Mouse (Mus musculus) forebrain, embryonic 16.5 days (tissue): ENCODE data around the gene Usf2. TPM values are rescaled to one million over a fixed set of nuclear protein-coding genes. Genes with fewer than 3 reads are reported as not detected.

Source experiments
- ATAC-seq: fragments of 200-750 bp; cut with Nextera tagmentation; 2 replicates; pipeline ENCODE4 v1.8.0; 2017; ENCODE audit warnings: mild to moderate bottlenecking, moderate library complexity
- H3K27ac ChIP-seq: fragments of 300-500 bp; sonication (generic); 2 replicates; pipeline ENCODE4 v1.5.1; 2014; ENCODE audit warnings: low read length, control low read depth
- H3K27me3 ChIP-seq: fragments of 300-500 bp; sonication (generic); replicated peaks from 2 replicates; pipeline ENCODE4 v1.6.1; 2014; ENCODE audit warnings: low read length; ENCODE audit not compliant: control insufficient read depth, insufficient read depth
- H3K36me3 ChIP-seq: fragments of 300-500 bp; sonication (generic); 2 replicates; pipeline ENCODE4 v1.6.1; 2014; ENCODE audit not compliant: control insufficient read depth, insufficient read depth
- H3K4me1 ChIP-seq: fragments of 300-500 bp; sonication (generic); replicated peaks from 2 replicates; pipeline ENCODE4 v1.6.1; 2014; ENCODE audit warnings: low read length; ENCODE audit not compliant: control insufficient read depth, insufficient read depth
- H3K4me2 ChIP-seq: fragments of 300-500 bp; sonication (generic); 2 replicates; pipeline ENCODE4 v1.6.1; 2014; ENCODE audit warnings: mild to moderate bottlenecking, low read length, control low read depth
- H3K4me3 ChIP-seq: fragments of 300-500 bp; sonication (generic); replicated peaks from 2 replicates; pipeline ENCODE4 v1.5.1; 2014; ENCODE audit warnings: mild to moderate bottlenecking, low read length, control low read depth
- H3K9ac ChIP-seq: fragments of 300-500 bp; sonication (generic); replicated peaks from 2 replicates; pipeline ENCODE4 v1.6.1; 2014; ENCODE audit warnings: low read depth, low read length, control low read depth
- H3K9me3 ChIP-seq: fragments of 300-500 bp; sonication (generic); 2 replicates; pipeline ENCODE4 v1.6.1; 2016; ENCODE audit warnings: low read length; ENCODE audit not compliant: control insufficient read depth
- WGBS: fragments of 180-500 bp; shearing (Covaris S2); extraction: QIAGEN DNeasy Blood & Tissue Kit; methylation state at CpG from one replicate; pipeline ENCODE4 v1.1.7; 2014; 5-methylcytosine and 5-hydroxymethylcytosine counted together
- polyA plus RNA-seq: library from polyadenylated mRNA; unstranded; fragments of >200 nt; fragmentation: Nextera tagmentation; extraction: Ambion mirVana; gene quantifications from 2 replicates; pipeline ENCODE4 v1.2.1, GENCODE M21; 2015

Usf2 gene
- polyA plus RNA-seq, 1 experiment from 2014 or later = 30.0 TPM

DNA sequence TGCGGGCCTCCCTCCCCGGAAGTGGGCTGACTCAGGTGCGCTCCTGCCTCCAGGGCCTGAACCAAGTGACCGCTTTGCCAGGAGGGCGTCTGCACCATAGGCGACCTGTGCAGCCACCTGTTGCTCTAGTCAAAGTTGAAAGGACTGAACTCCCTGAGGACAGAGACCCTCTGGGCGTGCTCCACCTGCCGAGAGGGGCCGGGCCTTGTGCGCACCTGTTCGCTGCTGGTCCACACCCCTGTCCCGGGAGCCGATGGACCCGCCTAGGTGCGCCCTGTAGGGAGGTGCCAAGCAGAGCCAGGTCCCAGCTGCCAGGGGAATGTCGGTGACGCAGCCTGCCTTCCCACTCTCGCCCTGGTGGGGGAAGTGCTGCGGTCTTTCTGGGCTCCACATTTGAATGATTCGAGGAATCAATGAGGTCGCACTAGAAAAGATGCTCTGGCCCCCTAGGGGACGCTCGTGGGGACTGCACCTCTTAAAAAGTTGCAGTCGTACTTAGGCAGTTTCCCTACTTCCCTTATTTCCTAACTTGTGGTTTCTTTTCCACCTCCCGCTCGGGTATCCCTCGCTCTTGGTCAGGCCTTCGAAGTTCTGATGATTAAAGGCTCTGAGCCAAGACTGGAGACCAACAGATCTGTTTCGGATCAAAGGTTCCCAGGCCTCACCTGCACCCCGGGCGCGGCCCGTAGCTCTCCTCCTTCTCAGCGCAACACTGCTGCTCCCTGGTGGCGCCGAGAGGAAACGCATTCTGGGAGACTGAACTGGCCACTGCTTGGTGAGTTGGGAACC lies 17.1 kb upstream of the Usf2 start, which contains the start of gene Fam187b:
Gene Fam187b, plus strand, starts transcription at position 290 of the 789 bp plus-strand sequence.
- peak within 1 kb of the TSS; percentile 57 for H3K4me2 ChIP-seq
- peaks cover 3% of the 10 kb centered on the region; the same call in 1 of the 2 replicates for H3K27me3 ChIP-seq
- H3K36me3 ChIP-seq = no peaks in the 10 kb centered on the region
- WGBS = under 1% methylated on average over 37 of the region's 37 CpGs
- peak within 1 kb of the TSS; percentile 26 for H3K9ac ChIP-seq
- peaks cover 9% of the 10 kb centered on the region for H3K4me1 ChIP-seq
- ATAC-seq = peak; percentile 78
- peak within 1 kb of the TSS; percentile 36 for H3K4me3 ChIP-seq
- H3K27ac ChIP-seq = no peak within 1 kb of the TSS
- no peaks in the 10 kb centered on the region for H3K9me3 ChIP-seq

DNA sequence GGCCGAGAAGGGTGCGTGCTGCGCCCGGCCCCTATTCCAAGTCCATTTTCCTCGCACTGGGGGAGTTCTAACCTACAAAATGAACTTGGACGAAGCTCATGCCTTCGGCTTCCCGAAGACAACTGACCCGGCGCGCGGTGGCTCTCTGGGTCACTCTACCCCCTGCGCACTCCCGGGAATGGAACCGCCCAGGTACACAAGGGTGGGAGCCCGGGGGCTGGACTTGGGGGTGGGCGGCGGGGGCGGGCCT lies 16.6 kb upstream of the Usf2 start, which contains the start of gene Lsr:
Gene Lsr, minus strand, starts transcription at position 214 of the 250 bp plus-strand sequence.
- peaks cover 3% of the 10 kb centered on the region; the same call in 1 of the 2 replicates for H3K27me3 ChIP-seq
- ATAC-seq = no peak; the same call in none of the 2 replicates
- H3K4me1 ChIP-seq = peaks cover 9% of the 10 kb centered on the region
- peak within 1 kb of the TSS; percentile 36 for H3K4me3 ChIP-seq
- 4% methylated on average over 18 of the region's 19 CpGs for WGBS
- peak within 1 kb of the TSS; percentile 26 for H3K9ac ChIP-seq
- H3K36me3 ChIP-seq = no peaks in the 10 kb centered on the region
- no peak within 1 kb of the TSS for H3K27ac ChIP-seq
- H3K9me3 ChIP-seq = no peaks in the 10 kb centered on the region
- H3K4me2 ChIP-seq = peak within 1 kb of the TSS; percentile 57

DNA sequence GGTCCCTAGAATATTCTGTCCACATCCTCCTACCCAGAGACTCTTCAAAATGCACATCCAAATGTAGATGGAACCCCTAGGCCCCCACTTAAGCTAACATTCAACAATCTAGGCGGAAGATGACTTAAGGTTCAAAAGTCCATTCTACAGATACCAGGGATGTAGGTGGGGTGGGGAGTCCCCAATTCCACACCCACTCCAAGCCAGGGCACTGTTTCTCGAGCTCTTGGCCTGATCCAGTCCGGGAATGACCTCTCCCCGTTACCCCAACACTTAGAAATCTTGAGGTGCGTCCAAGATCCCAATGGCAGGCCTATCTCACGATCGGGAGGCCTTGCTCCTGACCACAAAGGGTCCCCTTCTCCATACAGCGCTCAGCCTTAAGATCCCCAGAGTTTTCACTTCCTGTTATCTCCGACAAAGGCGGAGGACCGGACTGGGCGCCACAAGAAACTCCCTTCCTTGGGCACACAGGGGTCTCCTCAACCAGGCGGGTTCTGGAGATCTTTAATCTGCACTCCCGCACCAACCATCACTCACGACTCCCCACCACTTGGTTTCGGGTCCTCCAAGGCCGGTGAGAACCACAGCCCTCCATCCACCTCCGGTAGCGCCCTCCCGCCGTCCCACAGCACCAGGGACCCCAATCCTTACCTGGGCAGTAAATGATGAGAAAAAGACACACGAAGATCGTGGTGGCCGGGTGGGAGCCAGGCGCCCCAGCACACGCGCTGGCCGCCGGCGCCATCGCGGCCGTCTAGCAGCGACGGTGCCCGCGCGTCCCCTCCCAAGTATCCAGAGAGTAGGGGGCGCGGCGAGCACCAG lies 16.0 kb upstream of the Usf2 start:
- Histone ChIP-seq H3K9me3 (no peaks in the 10 kb centered on the region), H3K4me3 (peak overlapping the region; percentile 36), H3K27ac (no peak overlapping the region), H3K4me1 (peaks cover 9% of the 10 kb centered on the region), H3K36me3 (no peaks in the 10 kb centered on the region), H3K27me3 (peaks cover 3% of the 10 kb centered on the region; the same call in 1 of the 2 replicates), H3K4me2 (peak overlapping the region; percentile 57), H3K9ac (peak overlapping the region; percentile 25; the same call in 1 of the 2 replicates)
- ATAC-seq = no peak
- WGBS = 2% methylated on average over 41 of the region's 41 CpGs

DNA sequence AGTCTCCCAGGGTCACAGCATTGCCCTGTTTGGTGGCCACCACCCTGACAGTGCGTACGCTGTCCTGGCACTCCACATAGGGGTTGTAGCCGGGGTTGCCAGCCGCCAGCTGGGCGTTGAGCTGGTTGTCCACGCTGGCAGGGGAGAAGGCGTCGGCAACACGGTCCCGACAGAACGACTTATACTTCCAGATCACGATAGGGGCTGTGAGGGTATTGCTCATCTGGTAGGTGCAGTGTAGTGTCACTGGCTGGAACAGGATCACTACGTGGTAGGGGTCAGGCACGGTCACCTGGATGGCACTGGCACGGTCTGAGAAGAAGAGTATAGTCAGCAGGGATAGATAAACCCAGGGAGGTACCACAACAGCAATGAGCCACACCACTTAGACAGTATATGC lies 15.3 kb upstream of the Usf2 start:
- no peak for ATAC-seq
- H3K27ac ChIP-seq = no peak overlapping the region
- no peak overlapping the region for H3K4me2 ChIP-seq
- H3K27me3 ChIP-seq = peaks cover 3% of the 10 kb centered on the region; the same call in 1 of the 2 replicates
- H3K9ac ChIP-seq = no peak overlapping the region
- no peak overlapping the region for H3K4me3 ChIP-seq
- no peaks in the 10 kb centered on the region for H3K9me3 ChIP-seq
- no peaks in the 10 kb centered on the region for H3K36me3 ChIP-seq
- H3K4me1 ChIP-seq = peaks cover 9% of the 10 kb centered on the region
- 92% methylated on average over 15 of the region's 15 CpGs for WGBS

DNA sequence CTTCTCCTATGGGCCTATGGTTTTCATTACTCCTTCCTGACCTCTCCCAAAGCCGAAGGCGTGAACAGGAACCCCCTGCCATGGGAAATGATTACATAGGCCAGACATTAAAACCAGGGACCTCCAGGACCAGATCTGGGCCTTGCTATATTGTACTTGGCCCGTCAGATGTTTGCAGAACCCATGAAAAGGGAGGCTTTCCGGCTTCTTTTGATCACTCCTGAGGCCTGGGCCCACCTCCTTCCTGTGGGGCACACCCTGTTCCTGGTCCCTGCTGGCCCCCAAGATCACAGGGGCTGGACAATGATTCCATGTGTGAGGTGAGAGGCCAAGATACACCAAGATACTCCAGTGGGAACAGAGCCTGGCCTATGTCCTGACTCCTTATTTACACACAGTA lies 12.6 kb upstream of the Usf2 start:
- Histone ChIP-seq H3K4me3 (no peak overlapping the region), H3K4me2 (no peak overlapping the region), H3K9me3 (no peaks in the 10 kb centered on the region), H3K27me3 (peaks cover 3% of the 10 kb centered on the region; the same call in 1 of the 2 replicates), H3K36me3 (no peaks in the 10 kb centered on the region), H3K9ac (no peak overlapping the region), H3K27ac (no peak overlapping the region), H3K4me1 (peaks cover 9% of the 10 kb centered on the region)
- no peak for ATAC-seq
- WGBS = 92% methylated on average over 4 of the region's 4 CpGs

DNA sequence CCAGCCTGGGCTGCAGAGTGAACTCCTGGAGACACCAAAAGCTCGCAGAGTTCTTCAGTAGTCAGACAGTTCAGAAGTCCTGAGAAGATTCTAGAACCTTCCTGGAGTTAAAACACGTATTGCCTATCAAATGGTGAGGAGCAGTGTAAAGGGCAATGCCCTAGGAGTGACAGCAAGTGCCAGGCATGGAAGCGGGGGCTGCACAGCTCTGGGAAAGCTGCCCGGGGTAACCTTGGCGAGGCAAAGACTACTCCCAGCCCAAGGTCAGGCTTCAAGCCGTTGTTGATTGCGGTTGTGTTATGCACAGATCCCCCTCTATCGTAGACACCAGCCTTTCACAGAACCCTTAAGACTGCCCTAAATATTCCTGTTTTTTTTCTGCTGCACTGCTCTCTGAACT lies 12.0 kb upstream of the Usf2 start:
- WGBS = 91% methylated on average over 8 of the region's 8 CpGs
- no peak for ATAC-seq
- Histone ChIP-seq H3K27me3 (peaks cover 3% of the 10 kb centered on the region; the same call in 1 of the 2 replicates), H3K27ac (no peak overlapping the region), H3K4me2 (no peak overlapping the region), H3K9me3 (no peaks in the 10 kb centered on the region), H3K4me3 (no peak overlapping the region), H3K9ac (no peak overlapping the region), H3K36me3 (no peaks in the 10 kb centered on the region), H3K4me1 (peaks cover 8% of the 10 kb centered on the region)

DNA sequence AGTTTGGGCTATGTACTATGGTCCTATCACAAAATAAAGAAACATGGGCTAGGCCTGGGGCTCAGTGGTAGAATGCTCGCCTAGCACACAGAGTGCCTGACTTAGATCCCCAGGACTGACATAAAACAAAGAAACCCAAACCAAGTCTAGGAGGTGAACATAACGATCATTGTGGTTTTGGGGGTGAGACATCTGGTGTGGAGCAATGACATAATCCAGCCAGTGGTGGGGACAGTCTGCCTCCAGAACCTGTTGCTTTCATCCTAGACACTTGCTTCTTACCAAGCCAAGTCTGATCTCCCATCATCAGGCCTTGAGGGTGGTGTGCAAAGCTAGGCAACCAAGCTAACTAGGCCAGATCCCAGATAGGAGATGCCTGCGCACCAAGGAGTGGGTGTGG lies 10.1 kb upstream of the Usf2 start:
- Histone ChIP-seq H3K27me3 (no peaks in the 10 kb centered on the region), H3K4me2 (no peak overlapping the region), H3K4me1 (no peaks in the 10 kb centered on the region), H3K27ac (no peak overlapping the region), H3K4me3 (no peak overlapping the region), H3K36me3 (no peaks in the 10 kb centered on the region), H3K9ac (no peak overlapping the region), H3K9me3 (no peaks in the 10 kb centered on the region)
- ATAC-seq = no peak
- WGBS = 76% methylated on average over 3 of the region's 3 CpGs

DNA sequence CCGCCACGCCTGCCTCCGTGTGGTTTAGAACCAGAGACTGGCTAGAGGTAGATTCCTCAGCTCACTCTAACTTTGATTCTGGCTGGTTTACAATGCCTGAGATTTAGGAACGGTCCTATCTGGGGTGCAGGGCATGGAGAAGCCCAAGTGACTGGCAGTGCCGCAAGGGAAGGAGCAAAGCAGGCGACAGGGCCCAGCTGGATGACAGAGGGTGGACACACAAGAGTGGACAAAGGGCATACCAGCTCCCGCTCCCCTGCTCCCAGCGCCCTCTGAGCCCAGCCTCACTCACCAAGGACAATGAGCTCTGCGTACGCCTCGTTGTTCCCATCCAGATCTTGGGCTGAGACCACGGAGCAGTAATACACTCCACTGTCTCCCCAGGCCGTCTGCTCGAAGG lies 9.1 kb upstream of the Usf2 start:
- H3K9me3 ChIP-seq = no peaks in the 10 kb centered on the region
- H3K27me3 ChIP-seq = no peaks in the 10 kb centered on the region
- 74% methylated on average over 14 of the region's 14 CpGs for WGBS
- H3K4me1 ChIP-seq = no peaks in the 10 kb centered on the region
- no peak overlapping the region for H3K9ac ChIP-seq
- H3K27ac ChIP-seq = no peak overlapping the region
- ATAC-seq = no peak
- H3K4me3 ChIP-seq = no peak overlapping the region
- H3K36me3 ChIP-seq = no peaks in the 10 kb centered on the region
- H3K4me2 ChIP-seq = no peak overlapping the region

DNA sequence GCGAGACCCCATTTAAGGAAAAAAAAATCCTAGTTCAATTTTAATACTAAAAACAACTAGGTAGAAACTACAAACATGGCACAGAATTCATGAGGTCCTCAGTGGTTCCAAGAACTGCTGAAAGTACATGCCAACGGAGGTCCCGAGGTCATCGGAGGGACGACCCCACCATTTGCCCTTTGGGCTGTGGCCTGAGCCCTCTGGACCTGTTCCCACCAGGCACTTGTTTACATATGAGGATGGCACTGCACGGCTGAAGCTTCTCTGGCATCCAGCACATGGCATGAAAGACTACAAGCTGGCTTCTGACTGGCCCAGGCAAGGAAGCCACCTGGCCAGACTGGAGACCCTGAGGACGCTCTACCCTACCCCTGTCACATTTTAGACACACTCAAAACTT lies 7.8 kb upstream of the Usf2 start:
- Histone ChIP-seq H3K4me1 (no peaks in the 10 kb centered on the region), H3K36me3 (no peaks in the 10 kb centered on the region), H3K4me3 (no peak overlapping the region), H3K9me3 (no peaks in the 10 kb centered on the region), H3K4me2 (no peak overlapping the region), H3K27ac (no peak overlapping the region), H3K27me3 (no peaks in the 10 kb centered on the region), H3K9ac (no peak overlapping the region)
- ATAC-seq = no peak
- WGBS = 92% methylated on average over 7 of the region's 7 CpGs
